Mouse (Mus musculus): ENCODE measurements around the gene Gm45716.

GRCm38 (mm10) chr11:90228251-90228949, 40.9 kb downstream of the Gm45716 start:
- TF ChIP-seq ZC3H11A (IDR thresholded peaks at IDR 0.05; ENCODE audit: borderline replicate concordance, low read depth, low read length) = no peak
- no peak for TF ChIP-seq ZNF384 (IDR thresholded peaks at IDR 0.05; ENCODE audit: low read depth, low read length)
- TF ChIP-seq HCFC1 (IDR thresholded peaks at IDR 0.05; ENCODE audit: borderline replicate concordance, insufficient read depth, low read length) = no peak
- no peak for TF ChIP-seq CHD2 (IDR thresholded peaks at IDR 0.05; ENCODE audit: low read depth, low read length)
